Mouse (Mus musculus) forebrain, embryonic 15.5 days (tissue): Measurements from ENCODE around the gene Defa23. TPM values are rescaled to one million over a fixed set of nuclear protein-coding genes. Genes with fewer than 3 reads are reported as not detected.
"Not testable (repeated sequence)": the region's sequence is repeated elsewhere in the genome, so short reads cannot be mapped to it uniquely, and the experiment has no call there.

Experiments
- ATAC-seq: fragments of 200-750 bp; cut with Nextera tagmentation; replicated peaks from 2 replicates; pipeline ENCODE4 v1.8.0; 2017; ENCODE audit warnings: mild to moderate bottlenecking, moderate TSS enrichment, moderate library complexity
- H3K27ac ChIP-seq: fragments of 300-500 bp; sonication (generic); replicated peaks from 2 replicates; pipeline ENCODE4 v1.5.1; 2015; ENCODE audit warnings: mild to moderate bottlenecking, inconsistent platforms
- H3K27me3 ChIP-seq: fragments of 300-500 bp; sonication (generic); 2 replicates; pipeline ENCODE4 v1.6.1; 2015; ENCODE audit warnings: inconsistent platforms
- H3K36me3 ChIP-seq: fragments of 300-500 bp; sonication (generic); 2 replicates; pipeline ENCODE4 v1.6.1; 2015; ENCODE audit warnings: mild to moderate bottlenecking, inconsistent platforms
- H3K4me1 ChIP-seq: fragments of 300-500 bp; sonication (generic); 2 replicates; pipeline ENCODE4 v1.6.1; 2015; ENCODE audit warnings: inconsistent platforms
- H3K4me2 ChIP-seq: fragments of 300-500 bp; sonication (generic); replicated peaks from 2 replicates; pipeline ENCODE4 v1.6.1; 2015; ENCODE audit warnings: mild to moderate bottlenecking, inconsistent platforms
- H3K4me3 ChIP-seq: fragments of 300-500 bp; sonication (generic); 2 replicates; pipeline ENCODE4 v1.5.1; 2015; ENCODE audit warnings: mild to moderate bottlenecking, inconsistent platforms
- H3K9ac ChIP-seq: fragments of 300-500 bp; sonication (generic); replicated peaks from 2 replicates; pipeline ENCODE4 v1.6.1; 2015; ENCODE audit warnings: mild to moderate bottlenecking, inconsistent platforms
- H3K9me3 ChIP-seq: fragments of 300-500 bp; sonication (generic); 2 replicates; pipeline ENCODE4 v1.6.1; 2016; ENCODE audit warnings: inconsistent platforms
- WGBS: fragments of 180-500 bp; shearing (Covaris S2); methylation state at CpG from one replicate; pipeline ENCODE4 v1.1.7; 2015; ENCODE audit warnings: mixed read lengths; 5-methylcytosine and 5-hydroxymethylcytosine counted together
- polyA plus RNA-seq: library from polyadenylated mRNA; unstranded; fragments of >200 nt; fragmentation: Nextera tagmentation; extraction: Ambion mirVana; gene quantifications from 2 replicates; pipeline ENCODE4 v1.2.1, GENCODE M21; 2015

The Defa23 gene
- polyA plus RNA-seq: not detected in 2 replicates

DNA sequence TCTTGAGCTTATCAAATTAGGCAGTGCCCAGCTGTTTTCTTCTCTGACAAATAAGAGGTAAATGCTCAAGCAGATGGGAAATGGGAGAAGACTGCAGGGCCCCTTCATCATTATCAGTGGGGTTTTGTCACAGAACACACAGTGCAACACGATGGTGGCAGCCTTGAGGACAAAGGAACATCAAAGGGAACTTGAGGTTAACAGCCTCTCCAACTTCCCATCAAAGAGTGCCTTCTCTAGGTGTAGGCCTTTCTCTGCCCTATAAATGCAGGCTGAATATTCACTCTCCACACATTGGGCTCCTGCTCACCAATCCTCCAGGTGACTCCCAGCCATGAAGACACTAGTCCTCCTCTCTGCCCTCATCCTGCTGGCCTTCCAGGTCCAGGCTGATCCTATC, at the start of gene Defa23:
Defa23 (plus strand) TSS at position 301 of the 400 bp plus-strand sequence.
- H3K9me3 ChIP-seq, H3K4me3 ChIP-seq, H3K36me3 ChIP-seq, H3K4me2 ChIP-seq, H3K27me3 ChIP-seq, H3K9ac ChIP-seq, H3K4me1 ChIP-seq, ATAC-seq, H3K27ac ChIP-seq: not testable (repeated sequence)
- no CpG with 5 or more reads among the region's 1 CpGs for WGBS

DNA sequence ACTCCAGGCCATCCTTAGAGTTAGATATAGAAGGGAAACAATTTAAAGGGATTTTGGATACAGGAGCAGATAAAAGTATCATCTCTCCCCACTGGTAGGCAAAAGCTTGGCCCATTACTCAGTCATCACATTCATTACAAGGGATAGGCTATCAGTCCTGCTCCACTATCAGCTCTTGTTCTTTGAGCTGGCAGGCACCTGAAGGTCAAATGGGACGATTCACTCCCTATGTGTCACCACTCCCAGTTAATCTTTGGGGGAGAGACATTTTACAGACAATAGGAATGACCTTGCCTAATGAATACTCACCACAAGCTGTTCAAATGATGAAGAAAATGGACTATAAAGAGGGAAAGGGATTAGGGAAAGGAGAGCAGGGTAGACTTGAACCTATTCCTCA, 48.0 kb upstream of the Defa23 start:
- H3K4me3 ChIP-seq: no peak overlapping the region
- H3K4me2 ChIP-seq: no peak overlapping the region
- H3K27me3 ChIP-seq: no peaks in the 10 kb centered on the region
- WGBS: 29% methylated on average over 1 of the region's 1 CpGs
- no peak overlapping the region for H3K27ac ChIP-seq
- ATAC-seq: no peak
- no peak overlapping the region for H3K9ac ChIP-seq
- no peaks in the 10 kb centered on the region for H3K36me3 ChIP-seq
- peaks cover 7% of the 10 kb centered on the region for H3K9me3 ChIP-seq
- no peaks in the 10 kb centered on the region for H3K4me1 ChIP-seq

DNA sequence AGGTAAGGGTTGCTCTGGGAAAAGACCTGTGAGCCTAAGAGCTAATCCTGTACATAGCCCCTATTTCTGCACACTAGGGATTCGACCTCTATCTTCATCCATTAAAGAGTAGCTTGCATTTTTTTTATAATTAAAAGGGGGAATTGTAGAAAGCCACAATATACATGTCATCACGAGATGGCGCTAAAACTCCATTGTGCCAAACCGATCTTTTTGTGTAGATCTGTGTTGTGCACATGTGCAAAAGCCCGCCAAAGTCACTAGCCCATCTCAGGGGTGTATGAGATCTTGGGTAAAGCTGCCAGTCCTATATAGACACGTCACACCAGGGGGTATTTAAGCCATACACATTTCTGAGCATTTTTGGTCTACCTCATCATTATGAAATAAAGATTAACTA, 46.3 kb upstream of the Defa23 start:
- not testable (repeated sequence) for H3K4me1 ChIP-seq, H3K9ac ChIP-seq, H3K4me3 ChIP-seq, H3K36me3 ChIP-seq, ATAC-seq, H3K4me2 ChIP-seq, H3K27ac ChIP-seq, H3K9me3 ChIP-seq, H3K27me3 ChIP-seq
- 44% methylated on average over 6 of the region's 6 CpGs for WGBS

DNA sequence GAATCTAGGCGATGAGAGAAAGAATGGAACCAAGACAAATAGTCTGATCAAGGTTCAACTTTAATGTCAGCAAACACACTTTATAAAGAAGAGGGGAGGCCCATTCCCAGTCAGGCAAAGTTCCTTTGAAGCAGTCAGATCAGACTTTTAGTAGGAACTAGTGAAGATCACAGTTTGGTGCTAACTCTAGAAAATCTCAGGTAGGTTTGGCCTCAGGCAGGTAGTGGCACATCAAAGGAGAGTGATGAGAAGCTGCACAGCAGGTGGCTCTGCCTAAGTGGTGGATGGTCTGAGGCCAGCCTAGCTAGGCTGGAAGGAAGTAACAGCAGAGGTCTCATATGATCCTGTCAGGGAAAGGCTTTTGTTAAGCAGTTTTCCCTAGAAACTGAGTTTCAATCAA, 44.3 kb upstream of the Defa23 start:
- not testable (repeated sequence) for H3K9ac ChIP-seq, H3K9me3 ChIP-seq, H3K4me2 ChIP-seq, H3K4me1 ChIP-seq, H3K36me3 ChIP-seq, H3K4me3 ChIP-seq, H3K27me3 ChIP-seq, H3K27ac ChIP-seq, ATAC-seq
- 68% methylated on average over 1 of the region's 1 CpGs for WGBS

DNA sequence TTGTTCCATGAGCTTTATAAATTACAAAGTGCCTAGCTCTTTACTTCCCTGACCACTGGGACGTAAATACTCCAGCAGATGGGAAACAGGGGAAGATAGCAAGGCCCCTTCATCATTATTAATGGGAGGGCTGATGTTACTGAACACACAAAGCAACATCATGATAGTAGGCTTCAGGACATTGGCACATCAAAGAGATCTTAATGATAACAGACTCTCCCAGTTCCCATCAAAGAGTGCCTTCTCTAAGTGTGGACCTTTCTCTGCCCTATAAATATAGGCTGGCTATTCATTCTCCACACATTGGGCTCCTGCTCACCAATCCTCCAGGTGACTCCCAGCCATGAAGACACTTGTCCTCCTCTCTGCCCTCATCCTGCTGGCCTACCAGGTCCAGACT, 29.6 kb upstream of the Defa23 start, which contains the start of gene Defa21:
Defa21 (plus strand) TSS at position 301 of the 400 bp plus-strand sequence.
- not testable (repeated sequence) for H3K4me2 ChIP-seq, H3K9me3 ChIP-seq, H3K36me3 ChIP-seq, H3K27ac ChIP-seq, H3K27me3 ChIP-seq, H3K9ac ChIP-seq, H3K4me1 ChIP-seq, ATAC-seq, H3K4me3 ChIP-seq
- WGBS: no CpG with 5 or more reads among the region's 1 CpGs

DNA sequence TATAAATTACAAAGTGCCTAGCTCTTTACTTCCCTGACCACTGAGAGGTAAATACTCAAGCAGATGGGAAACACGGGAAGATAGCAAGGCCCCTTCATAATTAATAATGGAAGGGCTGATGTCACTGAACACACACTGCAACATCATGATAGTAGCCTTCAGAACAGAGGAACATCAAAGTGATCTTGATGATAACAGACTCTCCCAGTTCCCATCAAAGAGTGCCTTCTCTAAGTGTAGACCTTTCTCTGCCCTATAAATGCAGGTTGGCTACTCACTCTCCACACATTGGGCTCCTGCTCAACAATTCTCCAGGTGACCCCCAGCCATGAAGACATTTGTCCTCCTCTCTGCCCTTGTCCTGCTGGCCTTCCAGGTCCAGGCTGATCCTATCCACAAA, 9.9 kb downstream of the Defa23 start, which contains the start of gene Defa35:
Defa35 (plus strand) TSS at position 301 of the 400 bp plus-strand sequence.
- ATAC-seq, H3K9ac ChIP-seq, H3K9me3 ChIP-seq, H3K4me1 ChIP-seq, H3K4me3 ChIP-seq, H3K4me2 ChIP-seq, H3K36me3 ChIP-seq, H3K27me3 ChIP-seq, H3K27ac ChIP-seq: not testable (repeated sequence)
- WGBS: 82% methylated on average over 1 of the region's 1 CpGs

- ATAC-seq, H3K9me3 ChIP-seq, H3K9ac ChIP-seq, H3K4me3 ChIP-seq, H3K27me3 ChIP-seq, H3K27ac ChIP-seq, H3K36me3 ChIP-seq, H3K4me2 ChIP-seq, H3K4me1 ChIP-seq: not testable (repeated sequence)
Measured at GRCm38 (mm10) chr8:21084142-21084541, 29.3 kb downstream of the Defa23 start, which contains the start of gene Defa25. Gene Defa25, plus strand, starts transcription at chr8:21084442.

- H3K4me2 ChIP-seq: no peak overlapping the region
- no peak overlapping the region for H3K4me3 ChIP-seq
- WGBS: 46% methylated on average over 4 of the region's 4 CpGs
- H3K9me3 ChIP-seq: peaks cover 6% of the 10 kb centered on the region
- H3K27ac ChIP-seq: no peak overlapping the region
- no peak for ATAC-seq
- no peak overlapping the region for H3K9ac ChIP-seq
- H3K27me3 ChIP-seq: no peaks in the 10 kb centered on the region
- H3K36me3 ChIP-seq: no peaks in the 10 kb centered on the region
- no peaks in the 10 kb centered on the region for H3K4me1 ChIP-seq
Measured at GRCm38 (mm10) chr8:21093106-21093505, 38.3 kb downstream of the Defa23 start.

- H3K4me2 ChIP-seq, H3K36me3 ChIP-seq, H3K27me3 ChIP-seq, H3K9ac ChIP-seq, ATAC-seq, H3K27ac ChIP-seq, H3K4me1 ChIP-seq, H3K4me3 ChIP-seq, H3K9me3 ChIP-seq: not testable (repeated sequence)
- 89% methylated on average over 1 of the region's 2 CpGs for WGBS
Measured at GRCm38 (mm10) chr8:21095950-21096349, 41.1 kb downstream of the Defa23 start, which contains the start of gene Gm14851. Gene Gm14851, minus strand, starts transcription at chr8:21096050.

Other genes with a start within 250 kb of the Defa23 start
- gene Defb33, start 162.4 kb upstream of the Defa23 start, polyA plus RNA-seq: not detected in 2 replicates
- gene Gm15056, start 152.4 kb upstream of the Defa23 start, polyA plus RNA-seq: not detected in 2 replicates
- not detected in 2 replicates for gene Gm6040, start 133.0 kb upstream of the Defa23 start, polyA plus RNA-seq
- gene AY761185, start 110.3 kb upstream of the Defa23 start, polyA plus RNA-seq: not detected in 2 replicates
- gene Defa21, start 29.5 kb upstream of the Defa23 start, polyA plus RNA-seq: not detected in 2 replicates
- gene Defa35, start 10.0 kb downstream of the Defa23 start, polyA plus RNA-seq: not detected in 2 replicates
- not detected in 2 replicates for gene Defa25, start 29.4 kb downstream of the Defa23 start, polyA plus RNA-seq
- gene Gm14851, start 41.0 kb downstream of the Defa23 start, polyA plus RNA-seq: not detected in 2 replicates
- gene Defa30, start 79.6 kb downstream of the Defa23 start, polyA plus RNA-seq: not detected in 2 replicates
- not detected in 2 replicates for gene Defa22, start 107.2 kb downstream of the Defa23 start, polyA plus RNA-seq
- gene Defa31, start 136.6 kb downstream of the Defa23 start, polyA plus RNA-seq: not detected in 2 replicates
- gene Gm15293, start 146.5 kb downstream of the Defa23 start, polyA plus RNA-seq: not detected in 2 replicates
- gene Gm15292, start 194.7 kb downstream of the Defa23 start, polyA plus RNA-seq: not detected in 2 replicates